15 mouse cellular contexts compared by ENCODE assay signal in genomic region chr7:143067469-143067868, GRCm38 (mm10). TPM values are rescaled to one million over a fixed set of nuclear protein-coding genes. Genes with fewer than 3 reads are reported as not detected.
DNase-seq lines count a peak whose midpoint lies in the region; ATAC-seq lines count a peak whose summit lies in the region.
"Had no signal": no experiment of that assay in that cellular context is flagged by ENCODE, and none has a peak within 500 bp of the region (broad histone marks: within the 10 kb centered on the region; RNA-seq: fewer than 3 reads in every experiment).

No protein-coding gene starts in this region.

- H3K36me3 ChIP-seq in hindbrain, embryonic 10.5 days: peaks cover 73% of the 10 kb centered on the region
- peaks cover 43% of the 10 kb centered on the region for H3K36me3 ChIP-seq in hindbrain, embryonic 16.5 days (ENCODE audit: control insufficient read depth, insufficient read depth, low read length)
- peaks cover 54% of the 10 kb centered on the region for H3K36me3 ChIP-seq in hindbrain, embryonic 13.5 days
- H3K36me3 ChIP-seq in neural tube, embryonic 13.5 days: peaks cover 48% of the 10 kb centered on the region

- H3K9me3 ChIP-seq in hindbrain, embryonic 10.5 days: no peaks in the 10 kb centered on the region
- H3K9me3 ChIP-seq in hindbrain, embryonic 16.5 days (ENCODE audit: control insufficient read depth, low read length): no peaks in the 10 kb centered on the region
- no peaks in the 10 kb centered on the region for H3K9me3 ChIP-seq in hindbrain, embryonic 13.5 days
- no peaks in the 10 kb centered on the region for H3K9me3 ChIP-seq in neural tube, embryonic 13.5 days
- H3K9me3 ChIP-seq: embryonic facial prominence, embryonic 13.5 days; liver, embryonic 12.5 days had no signal

- H3K9ac ChIP-seq in hindbrain, embryonic 16.5 days (ENCODE audit: low read depth, low read length): no peak overlapping the region
- peak overlapping the region; percentile 75 for H3K9ac ChIP-seq in hindbrain, embryonic 13.5 days
- peak overlapping the region; percentile 77; the same call in 1 of the 2 replicates for H3K9ac ChIP-seq in neural tube, embryonic 13.5 days
- H3K9ac ChIP-seq: embryonic facial prominence, embryonic 13.5 days; liver, embryonic 12.5 days had no signal

- intact Hi-C loops in left cerebral cortex, postnatal 36 days (cut with DNase I): no loop called here

- 80% methylated on average over 2 of the region's 2 CpGs for WGBS in hindbrain, embryonic 10.5 days
- 52% methylated on average over 2 of the region's 2 CpGs for WGBS in hindbrain, embryonic 16.5 days
- WGBS in hindbrain, embryonic 13.5 days: 60% methylated on average over 2 of the region's 2 CpGs
- WGBS in neural tube, embryonic 13.5 days: 57% methylated on average over 2 of the region's 2 CpGs

- peak overlapping the region; percentile 94 for H3K27ac ChIP-seq in hindbrain, embryonic 10.5 days
- no peak overlapping the region; the same call in 1 of the 2 replicates for H3K27ac ChIP-seq in hindbrain, embryonic 16.5 days (ENCODE audit: low read depth, low read length)
- H3K27ac ChIP-seq in hindbrain, embryonic 13.5 days: peak overlapping the region; percentile 98
- peak overlapping the region; percentile 99 for H3K27ac ChIP-seq in neural tube, embryonic 13.5 days (replicated peaks)

- no peaks in the 10 kb centered on the region for H3K27me3 ChIP-seq in hindbrain, embryonic 10.5 days (ENCODE audit: insufficient read depth, poor library complexity, severe bottlenecking)
- H3K27me3 ChIP-seq in hindbrain, embryonic 16.5 days (replicated peaks; ENCODE audit: control insufficient read depth, insufficient read depth, low read length): no peaks in the 10 kb centered on the region
- no peaks in the 10 kb centered on the region for H3K27me3 ChIP-seq in hindbrain, embryonic 13.5 days
- no peaks in the 10 kb centered on the region for H3K27me3 ChIP-seq in neural tube, embryonic 13.5 days
- H3K27me3 ChIP-seq: embryonic facial prominence, embryonic 13.5 days; liver, embryonic 12.5 days had no signal

- no peak for ATAC-seq in hindbrain, embryonic 16.5 days
- ATAC-seq in hindbrain, embryonic 13.5 days (ENCODE audit: low FRiP score): no peak
- ATAC-seq in neural tube, embryonic 13.5 days (ENCODE audit: low read depth): no peak
- ATAC-seq: activated CD4-positive, CD25-positive, alpha-beta regulatory T cell, adult 4 months; liver, embryonic 12.5 days had no signal

- peak overlapping the region; percentile 94; the same call in 1 of the 2 replicates for H3K4me3 ChIP-seq in hindbrain, embryonic 10.5 days
- no peak overlapping the region for H3K4me3 ChIP-seq in hindbrain, embryonic 16.5 days (ENCODE audit: low read length)
- H3K4me3 ChIP-seq in hindbrain, embryonic 13.5 days: no peak overlapping the region
- H3K4me3 ChIP-seq in neural tube, embryonic 13.5 days: peak overlapping the region; percentile 75; the same call in 1 of the 2 replicates
- H3K4me3 ChIP-seq: embryonic facial prominence, embryonic 13.5 days; liver, embryonic 12.5 days had no signal

- peak; percentile 26 for DNase-seq in cerebellum, adult 8-10 months
- DNase-seq in cerebellum, postnatal 4 days (ENCODE audit: low spot score in 2 of 2): no peak
- DNase-seq in hindbrain, embryonic 10.5 days (ENCODE audit: low spot score): no peak
- no peak for DNase-seq in B cell, adult 2 months
- DNase-seq in left cerebral cortex, postnatal 36 days (ENCODE audit: low spot score in 2 of 2): no peak
- DNase-seq: layer of hippocampus, adult 9-11 months; lung, postnatal 4 days; right cerebral cortex, postnatal 14 days had no signal

- H3K4me1 ChIP-seq in hindbrain, embryonic 10.5 days (replicated peaks): peaks cover 41% of the 10 kb centered on the region
- peaks cover 23% of the 10 kb centered on the region for H3K4me1 ChIP-seq in hindbrain, embryonic 16.5 days (ENCODE audit: control insufficient read depth, insufficient read depth, low read depth, low read length)
- peaks cover 44% of the 10 kb centered on the region for H3K4me1 ChIP-seq in hindbrain, embryonic 13.5 days (replicated peaks)
- H3K4me1 ChIP-seq in neural tube, embryonic 13.5 days (replicated peaks): peaks cover 50% of the 10 kb centered on the region

- H3K4me2 ChIP-seq in hindbrain, embryonic 16.5 days (ENCODE audit: low read length): no peak overlapping the region
- H3K4me2 ChIP-seq in hindbrain, embryonic 13.5 days: peak overlapping the region; percentile 100; the same call in 1 of the 2 replicates
- H3K4me2 ChIP-seq in neural tube, embryonic 13.5 days: peak overlapping the region; percentile 73

RNA-seq across cellular contexts. Expression of gene Tssc4, which starts 1.6 kb away (rescaled TPM):
- 130 and 134 TPM in 2 replicates for polyA plus RNA-seq in hindbrain, embryonic 10.5 days (2016; fragmentation: Nextera tagmentation; extraction: Ambion mirVana)
- polyA plus RNA-seq in hindbrain, embryonic 16.5 days (2015; fragmentation: Nextera tagmentation; extraction: Ambion mirVana): 97.4 and 98.7 TPM in 2 replicates
- polyA plus RNA-seq in hindbrain, embryonic 13.5 days (2015; fragmentation: Nextera tagmentation; extraction: Ambion mirVana): 90.8 and 99.3 TPM in 2 replicates
- polyA plus RNA-seq in neural tube, embryonic 13.5 days (2015; fragmentation: Nextera tagmentation; extraction: Ambion mirVana): 82.4 and 88.4 TPM in 2 replicates
- total RNA-seq in left cerebral cortex, postnatal 36 days (2021): 10 to 100 TPM; 37.5 to 42.3 TPM

RNA-seq across cellular contexts. Expression of gene Cd81, which starts 14.9 kb away (rescaled TPM):
- polyA plus RNA-seq in hindbrain, embryonic 10.5 days (2016; fragmentation: Nextera tagmentation; extraction: Ambion mirVana): 238 and 265 TPM in 2 replicates
- polyA plus RNA-seq in hindbrain, embryonic 16.5 days (2015; fragmentation: Nextera tagmentation; extraction: Ambion mirVana): 532 and 585 TPM in 2 replicates
- 322 and 332 TPM in 2 replicates for polyA plus RNA-seq in hindbrain, embryonic 13.5 days (2015; fragmentation: Nextera tagmentation; extraction: Ambion mirVana)
- 365 and 369 TPM in 2 replicates for polyA plus RNA-seq in neural tube, embryonic 13.5 days (2015; fragmentation: Nextera tagmentation; extraction: Ambion mirVana)
- total RNA-seq in left cerebral cortex, postnatal 36 days (2021): 100 to 1,000 TPM; 385 to 445 TPM

RNA-seq across cellular contexts. Expression of gene Trpm5, which starts 27.0 kb away (rescaled TPM):
- polyA plus RNA-seq in hindbrain, embryonic 10.5 days (2016; fragmentation: Nextera tagmentation; extraction: Ambion mirVana): 0.55 and 0.71 TPM in 2 replicates
- 2.1 and 3.2 TPM in 2 replicates for polyA plus RNA-seq in hindbrain, embryonic 16.5 days (2015; fragmentation: Nextera tagmentation; extraction: Ambion mirVana)
- polyA plus RNA-seq in hindbrain, embryonic 13.5 days (2015; fragmentation: Nextera tagmentation; extraction: Ambion mirVana): 1.4 and 1.9 TPM in 2 replicates
- 2.0 and 3.1 TPM in 2 replicates for polyA plus RNA-seq in neural tube, embryonic 13.5 days (2015; fragmentation: Nextera tagmentation; extraction: Ambion mirVana)
- total RNA-seq in left cerebral cortex, postnatal 36 days (2021): not detected
- total RNA-seq: neutrophil, adult 5-6 weeks had no signal
- polyA plus RNA-seq: activated CD4-positive, CD25-positive, alpha-beta regulatory T cell, adult 4 months had no signal

RNA-seq across cellular contexts. Expression of gene Kcnq1, which starts 38.7 kb away (rescaled TPM):
- 0.98 and 2.3 TPM in 2 replicates for polyA plus RNA-seq in hindbrain, embryonic 10.5 days (2016; fragmentation: Nextera tagmentation; extraction: Ambion mirVana)
- 1.3 and 2.2 TPM in 2 replicates for polyA plus RNA-seq in hindbrain, embryonic 16.5 days (2015; fragmentation: Nextera tagmentation; extraction: Ambion mirVana)
- 1.3 and 1.7 TPM in 2 replicates for polyA plus RNA-seq in hindbrain, embryonic 13.5 days (2015; fragmentation: Nextera tagmentation; extraction: Ambion mirVana)
- 1.3 and 2.0 TPM in 2 replicates for polyA plus RNA-seq in neural tube, embryonic 13.5 days (2015; fragmentation: Nextera tagmentation; extraction: Ambion mirVana)
- total RNA-seq in left cerebral cortex, postnatal 36 days (2021): under 1 TPM; 0.49 to 1.00 TPM
- total RNA-seq: neutrophil, adult 5-6 weeks had no signal
- polyA plus RNA-seq: activated CD4-positive, CD25-positive, alpha-beta regulatory T cell, adult 4 months had no signal

Comparison
In these comparisons a context has a peak if more than half of its experiments do, and no peak if none do; other contexts are left out.
1. H3K4me3 ChIP-seq: peak in hindbrain, embryonic 10.5 days (single experiment) and neural tube, embryonic 13.5 days (single experiment); none in hindbrain, embryonic 16.5 days (single experiment) and hindbrain, embryonic 13.5 days (single experiment).